Mouse (Mus musculus): ENCODE results near the gene Olfr93.

DNA sequence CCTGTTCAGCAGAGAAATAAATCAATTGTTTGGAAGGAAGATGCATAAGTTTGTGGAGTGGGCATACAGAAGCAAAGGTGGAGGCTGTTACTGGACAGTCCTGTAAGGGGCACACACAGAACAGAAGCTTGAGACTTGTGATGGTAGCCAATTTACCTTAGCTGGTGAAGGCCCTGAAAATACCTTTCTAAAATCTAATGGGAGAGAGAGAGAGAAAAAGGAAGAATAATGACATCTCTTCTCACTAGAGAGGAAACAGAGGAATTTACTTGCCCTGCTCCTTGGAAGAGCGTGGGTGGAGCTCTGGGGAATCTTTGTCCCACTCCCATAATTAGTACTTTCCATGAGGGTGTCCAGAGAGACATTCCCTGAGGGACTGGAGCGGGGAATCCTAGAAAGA, 39.6 kb upstream of the Olfr93 start, which contains the start of gene Olfr94:
- TF ChIP-seq CTCF (IDR thresholded peaks at IDR 0.05; ENCODE audit: low read depth) (no peak), EP300 (IDR thresholded peaks at IDR 0.05; ENCODE audit: low read depth) (no peak)

Measured in liver, postnatal 0 days (tissue).